Mouse (Mus musculus): ENCODE data around the gene Aimp1.

DNA sequence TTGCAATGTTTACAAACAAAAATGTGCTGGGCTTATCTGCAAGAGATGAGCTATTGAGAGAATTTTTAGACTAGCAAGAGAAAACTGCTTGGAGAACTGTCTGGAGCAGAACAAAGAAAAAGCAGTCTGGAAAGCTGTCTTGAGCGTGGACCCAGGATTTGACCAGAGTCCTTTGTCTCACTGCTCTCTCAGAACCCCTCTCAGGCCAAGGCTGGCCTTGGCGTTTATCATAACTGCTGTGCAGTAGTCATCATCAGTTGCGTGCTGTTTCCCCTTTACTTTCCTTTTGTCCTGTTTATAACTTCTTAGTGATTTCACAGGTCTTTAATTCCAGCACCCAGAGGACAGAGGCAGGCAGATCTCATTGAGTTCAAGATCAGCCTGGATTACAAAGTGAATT, 20.0 kb upstream of the Aimp1 start:
- no peak for TF ChIP-seq POLR2A (IDR thresholded peaks at IDR 0.05; ENCODE audit: borderline replicate concordance, insufficient read depth, low read length)
- TF ChIP-seq CTCF (IDR thresholded peaks at IDR 0.05; ENCODE audit: borderline replicate concordance, insufficient read depth, low read depth, low read length) = no peak

Measured in cerebellum, adult 2 months (tissue).